In the genomic region with DNA sequence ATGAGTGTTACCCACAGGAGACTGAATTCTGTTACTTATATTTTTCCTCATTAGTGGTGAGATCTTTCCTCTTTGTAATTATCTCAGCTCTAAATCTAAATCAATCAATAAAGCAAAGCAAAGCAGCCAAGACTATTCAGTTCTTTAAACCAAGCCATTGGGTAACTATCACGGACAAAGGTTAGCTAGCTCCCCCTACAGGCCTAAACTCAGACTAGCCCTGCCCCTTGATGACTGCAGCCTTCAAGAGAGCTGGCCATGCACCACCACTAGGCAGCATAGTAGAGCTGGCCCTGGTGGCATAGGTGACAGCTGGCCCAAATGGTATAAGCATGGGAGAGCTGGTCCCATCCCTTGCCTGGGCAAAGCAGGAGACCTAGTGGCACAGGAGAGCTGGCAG, we compare ENCODE assay signal across 8 mouse cellular contexts. TPM values are rescaled to one million over a fixed set of nuclear protein-coding genes. Genes with fewer than 3 reads are reported as not detected.
DNase-seq lines count a peak whose midpoint lies in the region; ATAC-seq and TF ChIP-seq lines count a peak whose summit lies in the region.

No protein-coding gene starts in this region.

- H3K27ac ChIP-seq in midbrain, embryonic 11.5 days (ENCODE audit: low read depth, low read length) = no peak overlapping the region
- no peak overlapping the region for H3K27ac ChIP-seq in midbrain, embryonic 13.5 days
- H3K27ac ChIP-seq in liver, postnatal 0 days (ENCODE audit: low read depth) = no peak overlapping the region
- no peak overlapping the region for H3K27ac ChIP-seq in small intestine, adult 2 months (ENCODE audit: insufficient read depth, low read depth, low read length)

- H3K9me3 ChIP-seq in midbrain, embryonic 11.5 days (ENCODE audit: control insufficient read depth, low read length) = no peaks in the 10 kb centered on the region
- no peaks in the 10 kb centered on the region for H3K9me3 ChIP-seq in midbrain, embryonic 13.5 days
- H3K9me3 ChIP-seq in liver, postnatal 0 days (ENCODE audit: low read length) = no peaks in the 10 kb centered on the region

- 9% methylated on average over 1 of the region's 1 CpGs for WGBS in midbrain, embryonic 11.5 days
- 9% methylated on average over 1 of the region's 1 CpGs for WGBS in midbrain, embryonic 13.5 days
- 4% methylated on average over 1 of the region's 1 CpGs for WGBS in liver, postnatal 0 days (ENCODE audit: insufficient replicate concordance)
- WGBS in small intestine, adult 2 months = 3% methylated on average over 1 of the region's 1 CpGs

- no peak overlapping the region for H3K9ac ChIP-seq in midbrain, embryonic 11.5 days (ENCODE audit: low read length)
- no peak overlapping the region for H3K9ac ChIP-seq in midbrain, embryonic 13.5 days (replicated peaks)
- H3K9ac ChIP-seq in liver, postnatal 0 days (replicated peaks) = no peak overlapping the region

- no peak for TF ChIP-seq EP300 in liver, postnatal 0 days (IDR thresholded peaks at IDR 0.05; ENCODE audit: low read depth)

- H3K36me3 ChIP-seq in midbrain, embryonic 11.5 days (ENCODE audit: control insufficient read depth, insufficient read depth, low read length) = no peaks in the 10 kb centered on the region
- H3K36me3 ChIP-seq in midbrain, embryonic 13.5 days = peaks cover 12% of the 10 kb centered on the region
- no peaks in the 10 kb centered on the region for H3K36me3 ChIP-seq in liver, postnatal 0 days (replicated peaks; ENCODE audit: insufficient read depth, low read length)
- H3K36me3 ChIP-seq in small intestine, adult 2 months (ENCODE audit: control insufficient read depth, insufficient read depth, low read length) = no peaks in the 10 kb centered on the region

- peak; percentile 83 for DNase-seq in midbrain, embryonic 11.5 days (ENCODE audit: low spot score, missing footprints)
- peak; percentile 79 for DNase-seq in ZHBTc4 (ENCODE audit: low read depth, low spot score)
- peak; percentile 64 for DNase-seq in embryo, embryonic 10 days (ENCODE audit: low spot score)
- peak; percentile 73 for DNase-seq in kidney, postnatal 14 days
- peak; percentile 71 for DNase-seq in liver, postnatal 0 days
- no peak for DNase-seq in urinary bladder, postnatal 4 days (ENCODE audit: low spot score in 2 of 2)

- 0 out of 2 replicates have a peak, but pooled peaks have one; percentile 24 for ATAC-seq in midbrain, embryonic 11.5 days (ENCODE audit: low FRiP score)
- no peak for ATAC-seq in midbrain, embryonic 13.5 days
- peak; percentile 84 for ATAC-seq in liver, postnatal 0 days

- H3K4me1 ChIP-seq in midbrain, embryonic 11.5 days (ENCODE audit: control insufficient read depth, insufficient read depth, low read length) = no peaks in the 10 kb centered on the region
- H3K4me1 ChIP-seq in midbrain, embryonic 13.5 days (replicated peaks) = no peaks in the 10 kb centered on the region
- H3K4me1 ChIP-seq in liver, postnatal 0 days (ENCODE audit: insufficient read depth) = no peaks in the 10 kb centered on the region
- H3K4me1 ChIP-seq in small intestine, adult 2 months (ENCODE audit: control insufficient read depth, insufficient read depth, insufficient read length, low read length) = no peaks in the 10 kb centered on the region

- H3K4me2 ChIP-seq in midbrain, embryonic 11.5 days = no peak overlapping the region
- H3K4me2 ChIP-seq in midbrain, embryonic 13.5 days (replicated peaks) = no peak overlapping the region
- no peak overlapping the region for H3K4me2 ChIP-seq in liver, postnatal 0 days (ENCODE audit: low read depth, low read length)

- no peaks in the 10 kb centered on the region for H3K27me3 ChIP-seq in midbrain, embryonic 11.5 days (ENCODE audit: control insufficient read depth, insufficient read depth, low read length)
- H3K27me3 ChIP-seq in midbrain, embryonic 13.5 days = no peaks in the 10 kb centered on the region
- no peaks in the 10 kb centered on the region for H3K27me3 ChIP-seq in liver, postnatal 0 days (ENCODE audit: insufficient read depth, low read length)
- no peaks in the 10 kb centered on the region for H3K27me3 ChIP-seq in small intestine, adult 2 months (ENCODE audit: control insufficient read depth, insufficient read depth, low read length)

- peak; percentile 88 for TF ChIP-seq CTCF in liver, postnatal 0 days (IDR thresholded peaks at IDR 0.05; ENCODE audit: low read depth)
- TF ChIP-seq CTCF in small intestine, adult 2 months (IDR thresholded peaks at IDR 0.05; ENCODE audit: extremely low read depth, insufficient read length, insufficient replicate concordance, low read depth, low read length) = peak; percentile 60; the same call in 1 of the 2 replicates

- no peak overlapping the region for H3K4me3 ChIP-seq in midbrain, embryonic 11.5 days (ENCODE audit: low read depth, low read length)
- H3K4me3 ChIP-seq in midbrain, embryonic 13.5 days (replicated peaks) = no peak overlapping the region
- no peak overlapping the region for H3K4me3 ChIP-seq in liver, postnatal 0 days (ENCODE audit: low read depth, low read length)
- no peak overlapping the region for H3K4me3 ChIP-seq in small intestine, adult 2 months (ENCODE audit: low read depth, low read length)

- no peak for TF ChIP-seq POLR2A in small intestine, adult 2 months (IDR thresholded peaks at IDR 0.05; ENCODE audit: low read depth, low read length)

RNA-seq across cellular contexts. Expression of gene Zfp941, which starts 16.3 kb away (rescaled TPM):
- 5.4 and 7.1 TPM in 2 replicates for polyA plus RNA-seq in midbrain, embryonic 11.5 days (2014; fragmentation: Nextera tagmentation; extraction: Ambion mirVana)
- 20.4 and 24.4 TPM in 2 replicates for polyA plus RNA-seq in midbrain, embryonic 13.5 days (2015; fragmentation: Nextera tagmentation; extraction: Ambion mirVana)
- 0.14 and 0.21 TPM in 2 replicates for polyA plus RNA-seq in liver, postnatal 0 days (2015; fragmentation: Nextera tagmentation; extraction: Ambion mirVana)
- polyA plus RNA-seq in small intestine, adult 2 months (2012; rRNA removed) = not detected in 2 replicates

RNA-seq across cellular contexts. Expression of gene Syce1, which starts 18.1 kb away (rescaled TPM):
- polyA plus RNA-seq in midbrain, embryonic 11.5 days (2014; fragmentation: Nextera tagmentation; extraction: Ambion mirVana) = 0.12 TPM in 1 of 2 replicates, not detected in the other
- 0.22 and 0.24 TPM in 2 replicates for polyA plus RNA-seq in midbrain, embryonic 13.5 days (2015; fragmentation: Nextera tagmentation; extraction: Ambion mirVana)
- polyA plus RNA-seq in liver, postnatal 0 days (2015; fragmentation: Nextera tagmentation; extraction: Ambion mirVana) = not detected in 2 replicates
- polyA plus RNA-seq in small intestine, adult 2 months (2012; rRNA removed) = not detected in 2 replicates

RNA-seq across cellular contexts. Expression of gene Urah, which starts 29.1 kb away (rescaled TPM):
- polyA plus RNA-seq in midbrain, embryonic 11.5 days (2014; fragmentation: Nextera tagmentation; extraction: Ambion mirVana) = not detected in 2 replicates
- polyA plus RNA-seq in midbrain, embryonic 13.5 days (2015; fragmentation: Nextera tagmentation; extraction: Ambion mirVana) = not detected in 2 replicates
- polyA plus RNA-seq in liver, postnatal 0 days (2015; fragmentation: Nextera tagmentation; extraction: Ambion mirVana) = 316 TPM in 2 replicates
- 36.7 and 37.3 TPM in 2 replicates for polyA plus RNA-seq in small intestine, adult 2 months (2012; rRNA removed)

RNA-seq across cellular contexts. Expression of gene Scgb1c1, which starts 39.6 kb away (rescaled TPM):
- not detected in 2 replicates for polyA plus RNA-seq in midbrain, embryonic 11.5 days (2014; fragmentation: Nextera tagmentation; extraction: Ambion mirVana)
- not detected in 2 replicates for polyA plus RNA-seq in midbrain, embryonic 13.5 days (2015; fragmentation: Nextera tagmentation; extraction: Ambion mirVana)
- polyA plus RNA-seq in liver, postnatal 0 days (2015; fragmentation: Nextera tagmentation; extraction: Ambion mirVana) = not detected in 2 replicates
- polyA plus RNA-seq in small intestine, adult 2 months (2012; rRNA removed) = not detected in 2 replicates

RNA-seq across cellular contexts. Expression of gene Odf3, which starts 41.9 kb away (rescaled TPM):
- polyA plus RNA-seq in midbrain, embryonic 11.5 days (2014; fragmentation: Nextera tagmentation; extraction: Ambion mirVana) = not detected in 2 replicates
- polyA plus RNA-seq in midbrain, embryonic 13.5 days (2015; fragmentation: Nextera tagmentation; extraction: Ambion mirVana) = 0.13 TPM in 1 of 2 replicates, not detected in the other
- polyA plus RNA-seq in liver, postnatal 0 days (2015; fragmentation: Nextera tagmentation; extraction: Ambion mirVana) = not detected in 2 replicates
- not detected in 2 replicates for polyA plus RNA-seq in small intestine, adult 2 months (2012; rRNA removed)

Comparison
In these comparisons a context has a peak if more than half of its experiments do, and no peak if none do; other contexts are left out.
1. DNase-seq: peak in midbrain, embryonic 11.5 days (single experiment), ZHBTc4 (single experiment), embryo, embryonic 10 days (single experiment), kidney, postnatal 14 days (single experiment) and liver, postnatal 0 days (single experiment); none in urinary bladder, postnatal 4 days (0 of 2).
2. RNA of gene Urah, which starts 29.1 kb away (polyA plus RNA-seq): 316 TPM in liver, postnatal 0 days and 36.7 to 37.3 TPM in small intestine, adult 2 months; not detected in midbrain, embryonic 11.5 days and not detected in midbrain, embryonic 13.5 days; every median in the first group is over 10 times any median in the second.